Mouse (Mus musculus) cortical plate, adult 2 months (tissue): ENCODE data around the gene Dgkh. TPM values are rescaled to one million over a fixed set of nuclear protein-coding genes. Genes with fewer than 3 reads are reported as not detected.
"Not testable (repeated sequence)": the region's sequence is repeated elsewhere in the genome, so short reads cannot be mapped to it uniquely, and the experiment has no call there.

ENCODE experiments used
- H3K27ac ChIP-seq: fragments of 200-500 bp; 2 replicates; pipeline ENCODE4 v1.5.1; 2012; ENCODE audit warnings: low read length, control low read depth, inconsistent platforms; ENCODE audit not compliant: insufficient read depth
- H3K4me1 ChIP-seq: fragments of 200-500 bp; 2 replicates; pipeline ENCODE4 v1.6.1; 2011; ENCODE audit warnings: low read length; ENCODE audit not compliant: control insufficient read depth, insufficient read depth
- H3K4me3 ChIP-seq: fragments of 200-500 bp; 2 replicates; pipeline ENCODE4 v1.5.1; 2011; ENCODE audit warnings: mild to moderate bottlenecking, low read length, control low read depth; ENCODE audit not compliant: insufficient read depth
- CTCF ChIP-seq: fragments of 200-500 bp; IDR thresholded peaks from 2 replicates; pipeline ENCODE4 v1.5.1; 2011; ENCODE audit warnings: mild to moderate bottlenecking, control low read depth, low read length; ENCODE audit not compliant: insufficient read depth; ENCODE audit errors: extremely low read depth
- POLR2A ChIP-seq: fragments of 200-500 bp; IDR thresholded peaks from 2 replicates; pipeline ENCODE4 v1.6.1; 2011; ENCODE audit warnings: mild to moderate bottlenecking, low read length, control low read depth; ENCODE audit not compliant: insufficient read depth; ENCODE audit errors: extremely low read depth
- polyA plus RNA-seq: library from polyadenylated mRNA; depleted of rRNA; stranded (reverse); fragments of >200 nt; gene quantifications from 2 replicates; pipeline ENCODE4 v1.2.3, GENCODE M21; 2012

Dgkh gene
- polyA plus RNA-seq, 1 experiment: 18.4 TPM

DNA sequence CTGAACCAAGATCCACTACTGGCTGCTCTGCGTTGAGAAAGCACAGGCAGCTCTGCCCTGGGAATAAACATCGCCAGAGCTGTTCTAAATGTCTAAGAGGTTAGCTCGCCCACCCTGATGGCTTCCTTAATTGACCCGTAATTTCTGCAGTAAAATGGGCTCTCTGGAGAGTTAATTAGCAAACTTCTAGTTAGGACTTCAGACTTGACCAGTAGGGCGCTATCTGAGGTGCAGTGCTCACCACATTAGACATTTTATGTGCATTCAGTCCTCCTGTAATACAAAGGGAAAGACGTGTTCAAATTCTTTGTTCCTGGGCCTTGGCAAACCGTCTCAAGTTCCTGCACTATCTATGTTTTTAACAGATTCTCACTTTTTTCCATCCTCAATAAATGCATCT, 169.4 kb downstream of the Dgkh start:
- Histone ChIP-seq H3K4me3 (no peak overlapping the region), H3K4me1 (no peaks in the 10 kb centered on the region), H3K27ac (peak overlapping the region; percentile 59; the same call in 1 of the 2 replicates)
- TF ChIP-seq POLR2A (no peak), CTCF (no peak)

DNA sequence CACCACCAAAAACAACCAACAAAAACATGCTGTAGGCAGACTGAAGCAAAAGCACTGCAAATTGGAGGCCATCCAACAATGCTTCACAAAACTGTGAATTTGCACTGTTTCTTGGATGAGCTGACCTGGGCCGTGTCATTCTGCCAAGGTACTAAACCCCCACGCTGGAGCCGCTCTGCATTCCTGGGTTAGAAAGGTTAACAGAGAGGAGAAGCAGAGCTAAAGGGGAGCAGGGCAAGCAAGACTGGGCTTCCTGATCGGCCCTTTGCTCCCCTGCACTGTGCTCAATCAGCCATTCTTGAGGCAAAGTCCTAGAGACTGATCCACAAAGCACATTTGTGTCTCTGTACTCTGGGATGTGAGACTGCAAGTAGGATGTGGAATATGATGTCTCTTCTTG, 170.5 kb downstream of the Dgkh start:
- TF ChIP-seq POLR2A (no peak), CTCF (no peak)
- H3K4me1 ChIP-seq: no peaks in the 10 kb centered on the region
- no peak overlapping the region for H3K27ac ChIP-seq
- no peak overlapping the region for H3K4me3 ChIP-seq

DNA sequence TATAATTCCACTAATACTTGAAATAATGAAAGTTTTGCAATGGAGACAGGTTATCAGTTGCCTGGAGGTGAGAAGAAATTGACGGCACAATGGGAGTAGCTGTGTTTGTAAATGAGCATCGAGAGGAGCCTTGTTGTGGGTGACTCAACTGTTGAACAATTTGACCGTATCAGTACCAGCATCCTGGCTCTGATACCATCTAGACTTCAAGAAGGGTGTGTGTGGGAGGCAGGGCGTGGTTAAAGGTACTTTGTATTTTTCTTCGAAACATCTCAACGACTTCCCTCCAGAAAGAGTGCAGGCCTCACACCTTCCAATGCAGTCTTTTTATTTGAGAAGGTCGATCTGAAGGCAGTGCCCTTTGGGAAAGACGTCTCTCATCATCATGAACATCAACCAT, 173.5 kb downstream of the Dgkh start:
- no peak for TF ChIP-seq CTCF
- no peak for TF ChIP-seq POLR2A
- no peak overlapping the region for H3K27ac ChIP-seq
- no peak overlapping the region for H3K4me3 ChIP-seq
- H3K4me1 ChIP-seq: no peaks in the 10 kb centered on the region

DNA sequence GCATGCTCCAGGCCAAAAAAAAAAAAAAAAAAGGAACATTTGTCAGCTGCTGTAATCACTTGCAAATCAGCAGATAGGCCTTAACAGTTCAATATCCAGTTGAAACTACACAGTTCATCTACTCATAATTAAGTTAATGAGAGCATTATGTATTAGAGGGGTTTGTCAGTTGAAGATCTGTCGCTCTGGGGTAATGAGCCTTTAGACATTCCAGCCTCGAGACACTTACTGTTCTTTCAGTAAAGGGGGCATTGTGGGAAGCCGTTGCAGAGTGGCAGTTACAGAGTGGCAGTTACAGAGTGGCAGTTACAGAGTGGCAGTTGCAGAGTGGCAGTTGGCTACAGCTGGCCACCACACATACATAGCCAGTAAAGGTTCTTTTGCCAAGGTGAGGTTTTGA, 177.7 kb downstream of the Dgkh start:
- H3K27ac ChIP-seq, H3K4me1 ChIP-seq, H3K4me3 ChIP-seq: not testable (repeated sequence)

DNA sequence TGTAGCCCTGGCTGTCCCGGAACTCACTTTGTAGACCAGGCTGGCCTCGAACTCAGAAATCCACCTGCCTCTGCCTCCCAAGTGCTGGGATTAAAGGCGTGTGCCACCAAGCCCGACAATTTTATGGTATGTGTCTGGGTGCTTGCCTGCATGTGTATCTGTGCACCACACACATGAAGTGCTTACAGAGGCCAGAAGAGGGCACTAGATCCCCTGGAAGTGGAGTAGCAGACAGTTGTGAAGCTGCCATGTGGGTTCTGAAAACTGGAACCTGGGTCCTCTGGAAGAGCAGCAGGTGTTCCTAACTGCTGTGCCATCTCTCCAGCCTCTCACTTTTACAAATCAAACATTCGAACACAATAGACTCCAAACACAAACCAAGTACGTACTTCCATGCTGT, 178.9 kb downstream of the Dgkh start:
- TF ChIP-seq POLR2A: no peak
- TF ChIP-seq CTCF: no peak
- no peak overlapping the region for H3K4me3 ChIP-seq
- no peaks in the 10 kb centered on the region for H3K4me1 ChIP-seq
- no peak overlapping the region for H3K27ac ChIP-seq

DNA sequence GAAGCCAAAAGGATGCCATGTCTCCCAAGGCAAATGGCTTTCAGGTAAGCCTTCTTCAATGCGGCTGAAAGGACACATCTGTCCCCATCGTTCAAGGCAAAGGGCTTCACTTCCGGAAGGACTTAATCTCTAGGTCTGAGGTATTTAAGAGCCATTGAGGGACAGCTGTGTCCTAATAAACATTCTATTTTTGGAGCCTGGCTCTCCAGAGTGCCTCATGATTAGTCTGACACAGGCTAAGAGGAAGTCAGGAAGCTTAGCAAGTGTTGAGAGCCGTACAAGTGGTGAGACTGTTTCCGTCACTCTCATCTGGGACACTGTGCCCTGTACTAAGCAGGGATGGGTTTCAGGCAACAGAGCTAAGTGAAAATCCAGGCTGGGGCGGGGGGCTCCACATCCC, 183.8 kb downstream of the Dgkh start:
- Histone ChIP-seq H3K27ac (no peak overlapping the region), H3K4me1 (no peaks in the 10 kb centered on the region), H3K4me3 (no peak overlapping the region)
- TF ChIP-seq CTCF (no peak), POLR2A (no peak)

DNA sequence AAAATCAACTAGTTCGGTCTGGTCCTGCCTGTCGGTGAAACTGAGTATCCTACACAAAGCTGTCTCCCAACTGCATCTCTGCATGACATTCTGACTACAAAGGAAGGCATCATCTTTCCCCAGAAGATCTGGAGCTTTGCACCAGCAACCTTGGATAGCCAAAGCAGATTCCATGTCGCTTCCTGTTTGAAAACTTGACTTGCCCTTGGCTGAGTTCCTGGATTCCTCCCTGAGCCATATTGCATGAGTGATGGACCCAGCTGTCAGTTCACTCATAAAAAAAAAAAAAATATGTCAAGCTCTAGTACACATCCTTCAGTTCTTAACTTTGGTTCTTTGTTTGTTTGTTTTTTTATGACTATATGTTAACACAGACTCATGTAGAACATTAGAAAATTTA, 191.3 kb downstream of the Dgkh start:
- Histone ChIP-seq H3K27ac (no peak overlapping the region), H3K4me1 (no peaks in the 10 kb centered on the region), H3K4me3 (no peak overlapping the region)
- TF ChIP-seq CTCF: no peak
- TF ChIP-seq POLR2A: no peak

DNA sequence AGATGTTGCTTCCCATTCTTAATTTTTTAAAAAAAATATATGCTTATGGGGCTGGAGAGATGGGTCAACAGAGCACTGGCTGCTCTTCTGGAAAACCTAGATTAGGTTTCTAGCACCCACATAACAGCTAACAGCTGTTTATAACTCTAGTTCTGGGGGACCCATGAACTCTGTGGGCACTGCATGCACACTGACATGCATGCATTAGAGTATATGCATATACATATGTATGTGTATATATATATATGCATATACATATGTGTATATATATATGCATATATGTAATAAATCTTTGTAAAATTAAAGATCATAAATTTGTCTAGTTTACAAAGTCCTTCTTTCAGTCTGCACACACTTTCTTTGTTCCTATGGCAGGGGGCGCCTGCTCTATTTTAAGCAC, 192.8 kb downstream of the Dgkh start:
- no peaks in the 10 kb centered on the region for H3K4me1 ChIP-seq
- H3K27ac ChIP-seq: no peak overlapping the region
- H3K4me3 ChIP-seq: no peak overlapping the region

DNA sequence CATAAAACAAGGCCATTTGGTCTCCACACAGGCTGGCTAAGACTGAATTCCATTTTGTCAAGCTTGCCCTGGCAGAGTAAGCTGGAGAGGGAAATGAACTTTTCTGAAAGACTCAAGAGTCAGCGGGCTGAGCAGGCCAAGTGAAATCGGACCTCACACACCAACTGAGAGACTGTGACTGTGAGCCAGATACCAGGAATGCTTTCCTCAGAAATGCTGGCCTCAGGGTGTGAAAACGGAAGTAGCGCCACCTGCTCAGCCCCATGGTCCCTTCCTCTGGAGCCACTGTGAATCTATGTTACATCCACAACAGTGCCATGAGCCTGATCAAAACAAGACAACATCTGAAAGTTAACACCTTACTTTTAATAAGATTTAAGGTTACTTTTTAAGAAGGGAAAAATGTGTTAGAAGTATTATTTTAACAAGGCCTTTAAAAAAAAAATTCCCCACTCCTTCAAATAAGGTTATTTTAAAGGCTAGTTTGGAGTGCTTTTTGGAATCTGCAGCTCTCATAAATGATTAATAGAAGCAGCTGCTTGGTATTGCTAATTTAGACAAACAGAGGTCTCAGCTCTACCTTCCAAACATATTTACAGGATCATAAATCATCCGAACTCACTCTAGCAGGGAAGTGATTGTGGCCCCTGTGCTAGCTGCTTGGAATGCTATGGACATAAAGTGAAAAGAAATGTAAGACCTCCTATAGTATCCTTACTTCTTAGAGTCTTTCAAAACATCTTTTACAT, 193.8 kb downstream of the Dgkh start:
- TF ChIP-seq POLR2A: no peak
- TF ChIP-seq CTCF: no peak
- no peak overlapping the region for H3K27ac ChIP-seq
- H3K4me1 ChIP-seq: peaks cover 4% of the 10 kb centered on the region; the same call in 1 of the 2 replicates
- no peak overlapping the region for H3K4me3 ChIP-seq

More for the DNA sequence above, 192.8 kb downstream of the Dgkh start:
- TF ChIP-seq POLR2A (no peak), CTCF (no peak)

DNA sequence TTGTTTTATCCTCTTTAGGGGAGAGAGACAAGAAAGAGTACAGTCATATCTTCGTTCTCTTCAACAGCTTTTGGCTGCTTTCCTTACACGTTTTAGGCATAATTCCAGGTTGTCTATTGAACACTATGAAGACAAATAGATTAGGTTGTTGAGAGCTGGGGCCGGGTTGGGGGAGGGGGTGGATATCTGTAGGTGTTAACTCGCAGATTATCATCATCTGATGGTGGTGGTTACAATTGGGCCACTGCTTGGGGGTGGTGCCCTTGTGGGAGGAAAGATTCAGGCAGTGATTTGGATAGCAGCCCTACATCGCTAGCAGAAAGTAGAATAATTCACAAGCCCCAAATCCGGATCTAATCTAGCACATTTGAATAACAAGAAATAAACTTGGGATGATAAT, 195.0 kb downstream of the Dgkh start:
- H3K27ac ChIP-seq: peak overlapping the region; percentile 94
- TF ChIP-seq POLR2A (no peak), CTCF (no peak)
- H3K4me3 ChIP-seq: peak overlapping the region; percentile 46
- H3K4me1 ChIP-seq: peaks cover 5% of the 10 kb centered on the region; the same call in 1 of the 2 replicates
